Mouse (Mus musculus) liver, embryonic 14.5 days (tissue): Measurements from ENCODE around the gene Eefsec. TPM values are rescaled to one million over a fixed set of nuclear protein-coding genes. Genes with fewer than 3 reads are reported as not detected.

Experiments used
- ATAC-seq: fragments of 200-750 bp; cut with Nextera tagmentation; 2 replicates; pipeline ENCODE4 v1.8.0; 2017; ENCODE audit warnings: moderate number of reproducible peaks, mild to moderate bottlenecking, moderate library complexity; ENCODE audit not compliant: insufficient read depth
- DNase-seq, 3 experiments: peaks; one replicate each; pipeline ENCODE4 v3.0.0-alpha.2; 2012 to 2013; ENCODE audit warnings: low read depth in 3 of 3, low spot score in 3 of 3
- H3K27ac ChIP-seq: fragments of 300-500 bp; sonication (generic); 2 replicates; pipeline ENCODE4 v1.5.1; 2014; ENCODE audit warnings: moderate library complexity, mild to moderate bottlenecking, control low read depth, inconsistent platforms
- H3K27me3 ChIP-seq: fragments of 300-500 bp; sonication (generic); 2 replicates; pipeline ENCODE4 v1.6.1; 2014; ENCODE audit warnings: mild to moderate bottlenecking, low read length, moderate library complexity; ENCODE audit not compliant: control insufficient read depth, insufficient read depth
- H3K36me3 ChIP-seq: fragments of 300-500 bp; sonication (generic); replicated peaks from 2 replicates; pipeline ENCODE4 v1.6.1; 2014; ENCODE audit warnings: low read depth; ENCODE audit not compliant: control insufficient read depth, insufficient read depth
- H3K4me1 ChIP-seq, 2 experiments: fragments of 200-500 bp in 1 of 2; fragments of 300-500 bp in 1 of 2; sonication (generic) in 1 of 2; replicated peaks; 2 replicates each; pipeline ENCODE4 v1.6.1; 2012 to 2014; ENCODE audit warnings: antibody characterized with exemption in 1 of 2, inconsistent platforms in 1 of 2, low read length in 1 of 2; ENCODE audit not compliant: control insufficient read depth in 2 of 2, insufficient read depth in 2 of 2
- H3K4me2 ChIP-seq: fragments of 300-500 bp; sonication (generic); 2 replicates; pipeline ENCODE4 v1.6.1; 2014; ENCODE audit warnings: low read depth, mild to moderate bottlenecking, control low read depth, moderate library complexity
- H3K4me3 ChIP-seq, 2 experiments: fragments of 200-500 bp in 1 of 2; fragments of 300-500 bp in 1 of 2; sonication (generic) in 1 of 2; 2 replicates each; pipeline ENCODE4 v1.5.1; 2012 to 2014; ENCODE audit warnings: low read depth in 2 of 2, low read length in 2 of 2, mild to moderate bottlenecking in 2 of 2, control low read depth in 1 of 2, inconsistent platforms in 1 of 2, moderate library complexity in 1 of 2; ENCODE audit not compliant: insufficient read depth in 1 of 2
- H3K9ac ChIP-seq: fragments of 300-500 bp; sonication (generic); replicated peaks from 2 replicates; pipeline ENCODE4 v1.6.1; 2014; ENCODE audit warnings: mild to moderate bottlenecking, control low read depth, moderate library complexity
- H3K9me3 ChIP-seq: fragments of 300-500 bp; sonication (generic); 2 replicates; pipeline ENCODE4 v1.6.1; 2016; ENCODE audit warnings: low read length, mixed read lengths; ENCODE audit not compliant: control insufficient read depth
- CTCF ChIP-seq: IDR thresholded peaks from 2 replicates; pipeline ENCODE4 v1.5.1; 2016; ENCODE audit warnings: antibody characterized with exemption, low read depth, control low read depth
- EP300 ChIP-seq: IDR thresholded peaks from 2 replicates; pipeline ENCODE4 v1.6.1; 2016; ENCODE audit warnings: antibody characterized with exemption, low read depth
- WGBS: fragments of 180-500 bp; shearing (Covaris S2); extraction: QIAGEN DNeasy Blood & Tissue Kit; methylation state at CpG from one replicate; pipeline ENCODE4 v1.1.7; 2014; ENCODE audit not compliant: insufficient replicate concordance; 5-methylcytosine and 5-hydroxymethylcytosine counted together
- polyA plus RNA-seq, 2 experiments: library from polyadenylated mRNA; depleted of rRNA in 1 of 2; stranded (reverse) in 1 of 2; unstranded in 1 of 2; fragments of >200 nt; fragmentation: Nextera tagmentation in 1 of 2; extraction: Ambion mirVana in 1 of 2; gene quantifications; 2 replicates each; pipeline versions ENCODE4 v1.2.1 to v1.2.3; 2012 to 2014

Gene Eefsec
- polyA plus RNA-seq, 2 experiments, result 9.7 to 14.3 TPM

GRCm38 (mm10) chr6:88313937-88314336 is 132.4 kb downstream of the Eefsec start:
- no peaks in the 10 kb centered on the region for H3K27me3 ChIP-seq
- 75% methylated on average over 9 of the region's 9 CpGs for WGBS
- ATAC-seq, result no peak

GRCm38 (mm10) chr6:88311593-88311992 is 134.7 kb downstream of the Eefsec start:
- Histone ChIP-seq H3K4me2 (no peak overlapping the region), H3K4me3 (no peak overlapping the region), H3K27ac (no peak overlapping the region), H3K9me3 (no peaks in the 10 kb centered on the region), H3K36me3 (no peaks in the 10 kb centered on the region), H3K9ac (no peak overlapping the region), H3K4me1 (no peaks in the 10 kb centered on the region), H3K27me3 (no peaks in the 10 kb centered on the region)
- DNase-seq, result no peak
- WGBS, result 84% methylated on average over 10 of the region's 10 CpGs
- ATAC-seq, result no peak
- TF ChIP-seq EP300 (no peak), CTCF (no peak)

More at GRCm38 (mm10) chr6:88313937-88314336, 132.4 kb downstream of the Eefsec start:
- Histone ChIP-seq H3K9me3 (no peaks in the 10 kb centered on the region), H3K9ac (no peak overlapping the region), H3K4me3 (no peak overlapping the region), H3K27ac (no peak overlapping the region), H3K4me1 (no peaks in the 10 kb centered on the region), H3K4me2 (no peak overlapping the region), H3K36me3 (no peaks in the 10 kb centered on the region)
- TF ChIP-seq EP300, result no peak
- TF ChIP-seq CTCF, result no peak
- DNase-seq, result no peak

GRCm38 (mm10) chr6:88306100-88306746 is 140.1 kb downstream of the Eefsec start:
- Histone ChIP-seq H3K4me1 (no peaks in the 10 kb centered on the region), H3K36me3 (no peaks in the 10 kb centered on the region), H3K27me3 (no peaks in the 10 kb centered on the region), H3K27ac (no peak overlapping the region), H3K4me2 (no peak overlapping the region), H3K9me3 (no peaks in the 10 kb centered on the region), H3K9ac (no peak overlapping the region), H3K4me3 (no peak overlapping the region)
- DNase-seq, result no peak
- WGBS, result 66% methylated on average over 4 of the region's 4 CpGs
- ATAC-seq, result no peak
- TF ChIP-seq CTCF, result no peak
- no peak for TF ChIP-seq EP300

GRCm38 (mm10) chr6:88301234-88301633 is 145.1 kb downstream of the Eefsec start:
- H3K27me3 ChIP-seq, result no peaks in the 10 kb centered on the region
- no peaks in the 10 kb centered on the region for H3K9me3 ChIP-seq
- H3K4me1 ChIP-seq, result peaks cover 0 to 2% of the 10 kb centered on the region in 2 experiments; a peak in 1 of 4 replicates
- ATAC-seq (no peak), DNase-seq (no peak)
- no peak overlapping the region for H3K9ac ChIP-seq
- TF ChIP-seq CTCF (no peak), EP300 (no peak)
- H3K27ac ChIP-seq, result no peak overlapping the region
- WGBS, result 59% methylated on average over 7 of the region's 7 CpGs
- H3K4me2 ChIP-seq, result no peak overlapping the region
- no peaks in the 10 kb centered on the region; the same call in 1 of the 2 replicates for H3K36me3 ChIP-seq
- H3K4me3 ChIP-seq, result no peak overlapping the region

GRCm38 (mm10) chr6:88299491-88299890 is 146.8 kb downstream of the Eefsec start:
- no peak for DNase-seq
- Histone ChIP-seq H3K36me3 (no peaks in the 10 kb centered on the region; the same call in 1 of the 2 replicates), H3K4me3 (no peak overlapping the region), H3K4me1 (peaks cover 0 to 2% of the 10 kb centered on the region in 2 experiments; a peak in 1 of 4 replicates), H3K4me2 (no peak overlapping the region), H3K27me3 (no peaks in the 10 kb centered on the region), H3K9me3 (no peaks in the 10 kb centered on the region), H3K27ac (no peak overlapping the region), H3K9ac (no peak overlapping the region)
- ATAC-seq, result no peak
- 66% methylated on average over 2 of the region's 2 CpGs for WGBS
- TF ChIP-seq CTCF, result no peak
- no peak for TF ChIP-seq EP300
